Mouse (Mus musculus) forebrain, embryonic 12.5 days (tissue): ENCODE measurements at regions not wholly inside any gene's neighbourhood (a gene's known extent, or its start where the extent isn't known, plus 50 kb on each side); places are given as distances from the start of the nearest gene placed in this dataset.
A peak's percentile ranks its signal among the peaks of the same experiment; 100 is the strongest.

Source experiments
- ATAC-seq: fragments of 200-750 bp; cut with Nextera tagmentation; 2 replicates; pipeline ENCODE4 v1.8.0; 2017; ENCODE audit warnings: moderate TSS enrichment; ENCODE audit not compliant: low FRiP score
- H3K27ac ChIP-seq: fragments of 300-500 bp; sonication (generic); 2 replicates; pipeline ENCODE4 v1.5.1; 2016; ENCODE audit warnings: mild to moderate bottlenecking
- H3K27me3 ChIP-seq: fragments of 300-500 bp; sonication (generic); 2 replicates; pipeline ENCODE4 v1.6.1; 2016; ENCODE audit warnings: mild to moderate bottlenecking
- H3K36me3 ChIP-seq: fragments of 300-500 bp; sonication (generic); replicated peaks from 2 replicates; pipeline ENCODE4 v1.6.1; 2016; ENCODE audit warnings: mild to moderate bottlenecking
- H3K4me1 ChIP-seq: fragments of 300-500 bp; sonication (generic); 2 replicates; pipeline ENCODE4 v1.6.1; 2016
- H3K4me2 ChIP-seq: fragments of 300-500 bp; sonication (generic); 2 replicates; pipeline ENCODE4 v1.6.1; 2016; ENCODE audit warnings: mild to moderate bottlenecking, moderate library complexity
- H3K4me3 ChIP-seq: fragments of 300-500 bp; sonication (generic); replicated peaks from 2 replicates; pipeline ENCODE4 v1.5.1; 2016; ENCODE audit warnings: mild to moderate bottlenecking
- H3K9ac ChIP-seq: fragments of 300-500 bp; sonication (generic); 2 replicates; pipeline ENCODE4 v1.6.1; 2016; ENCODE audit warnings: mild to moderate bottlenecking
- H3K9me3 ChIP-seq: fragments of 300-500 bp; sonication (generic); 2 replicates; pipeline ENCODE4 v1.6.1; 2016
- WGBS: fragments of 180-500 bp; shearing (Covaris S2); methylation state at CpG from one replicate; pipeline ENCODE4 v1.1.7; 2016; 5-methylcytosine and 5-hydroxymethylcytosine counted together

DNA sequence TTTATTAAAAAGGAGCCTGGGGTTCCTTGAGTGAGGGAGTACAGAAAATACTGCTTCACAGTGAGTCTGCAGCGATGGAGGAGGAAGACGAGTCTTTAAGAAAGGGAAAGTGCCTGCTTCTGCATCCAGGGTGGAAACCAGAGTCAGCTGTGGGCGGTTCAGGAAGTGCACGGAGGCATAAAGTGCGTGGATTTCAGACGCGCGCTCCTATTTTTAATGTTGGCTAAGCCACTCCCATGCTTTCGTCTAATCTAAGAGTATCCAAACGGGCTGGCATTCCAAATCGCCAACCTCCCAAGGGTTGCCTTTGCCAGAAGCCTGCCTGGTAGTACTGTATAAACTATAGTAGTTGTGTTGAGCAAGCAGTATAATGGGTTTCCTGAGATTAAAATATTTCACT is 50.4 kb upstream of the Nap1l1 start:
- Histone ChIP-seq H3K36me3 (no peaks in the 10 kb centered on the region), H3K27me3 (no peaks in the 10 kb centered on the region; the same call in 1 of the 2 replicates), H3K9me3 (no peaks in the 10 kb centered on the region), H3K4me1 (peaks cover 29% of the 10 kb centered on the region), H3K4me3 (no peak overlapping the region), H3K4me2 (peak overlapping the region; percentile 38), H3K27ac (no peak overlapping the region), H3K9ac (no peak overlapping the region)
- ATAC-seq, result no peak
- WGBS, result 43% methylated on average over 11 of the region's 11 CpGs
